Comparison of ENCODE assay signal across 9 mouse cellular contexts in the genomic region with DNA sequence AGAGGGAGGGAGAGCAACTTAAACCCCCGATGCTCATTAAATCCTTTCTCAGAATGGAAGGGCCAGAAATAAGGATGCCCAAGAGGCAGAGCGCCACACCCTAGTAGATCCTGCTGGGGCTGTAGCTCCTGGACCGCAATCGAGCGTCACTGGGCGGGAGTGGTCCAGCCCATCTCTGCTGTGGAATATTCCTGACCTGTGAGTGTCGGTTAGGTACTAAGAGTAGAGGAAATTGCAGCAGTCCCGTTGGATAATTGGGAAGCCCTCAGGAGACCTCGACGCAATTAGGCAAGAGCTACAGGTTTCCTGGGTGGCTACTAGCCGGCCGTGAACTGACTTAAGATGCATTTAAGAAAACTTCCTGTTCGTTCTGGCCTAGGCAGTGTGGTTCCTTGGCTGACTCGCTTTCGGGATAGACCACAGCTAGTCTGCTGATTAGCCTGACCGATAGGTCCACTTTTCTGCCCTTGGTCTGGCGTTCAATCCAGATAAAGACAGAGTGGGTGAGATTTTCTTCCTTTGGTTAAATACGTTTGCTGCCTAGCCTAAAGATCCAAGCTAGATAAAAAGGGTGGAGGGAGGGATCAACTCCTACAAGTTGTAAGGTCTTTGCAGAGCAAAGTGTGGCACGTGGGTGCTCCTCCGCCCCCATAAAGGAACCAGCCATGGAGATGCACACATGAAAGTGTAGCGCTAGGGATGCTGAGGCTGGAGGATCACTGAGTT. TPM values are rescaled to one million over a fixed set of nuclear protein-coding genes. Genes with fewer than 3 reads are reported as not detected.
DNase-seq lines count a peak whose midpoint lies in the region; ATAC-seq and TF ChIP-seq lines count a peak whose summit lies in the region.
"Had no signal": no experiment of that assay in that cellular context is flagged by ENCODE, and none has a peak within 500 bp of the region (broad histone marks: within the 10 kb centered on the region; RNA-seq: fewer than 3 reads in every experiment).

No protein-coding gene starts in this region.

- H3K9me3 ChIP-seq in limb, embryonic 14.5 days (ENCODE audit: control insufficient read depth, low read length): no peaks in the 10 kb centered on the region

- H3K27ac ChIP-seq in layer of hippocampus, adult 2 months: peak overlapping the region; percentile 99
- H3K27ac ChIP-seq in limb, embryonic 14.5 days (replicated peaks; ENCODE audit: low read depth, low read length): peak overlapping the region; percentile 99

- no peak for TF ChIP-seq POLR2A in limb, embryonic 14.5 days (IDR thresholded peaks at IDR 0.05; ENCODE audit: borderline replicate concordance, extremely low read depth, insufficient read depth, insufficient read length)

- no peak for DNase-seq in layer of hippocampus, adult 2 months (ENCODE audit: low spot score in 2 of 2)
- DNase-seq in layer of hippocampus, postnatal 25 days (ENCODE audit: extremely low spot score in 1 of 2, low spot score in 1 of 2): no peak
- peak; percentile 53 for DNase-seq in c-Kit-positive CD71-positive TER-119-positive erythroid progenitor cells, embryonic 14.5 days (ENCODE audit: low spot score)
- peak; percentile 38 to 40 for DNase-seq in heart, postnatal 14 days
- peak; percentile 50 for DNase-seq in limb, embryonic 14.5 days (ENCODE audit: low spot score)
- peak; percentile 58 for DNase-seq in naive thymus-derived CD4-positive, alpha-beta T cell, adult 2 months (ENCODE audit: low read depth)
- no peak for DNase-seq in layer of hippocampus, postnatal 36 days
- DNase-seq in left cerebral cortex, postnatal 10 days (ENCODE audit: extremely low spot score in 1 of 2, low spot score in 2 of 2): no peak

- no peak for TF ChIP-seq CTCF in layer of hippocampus, adult 2 months (conservative IDR thresholded peaks at IDR 0.05)

- peak overlapping the region; percentile 57 for H3K4me2 ChIP-seq in limb, embryonic 14.5 days (replicated peaks; ENCODE audit: low read depth, low read length, severe bottlenecking)

- under 1% methylated on average over 21 of the region's 21 CpGs for WGBS in limb, embryonic 14.5 days

- peak overlapping the region; percentile 88 for H3K4me3 ChIP-seq in layer of hippocampus, adult 2 months
- peak overlapping the region; percentile 80 for H3K4me3 ChIP-seq in limb, embryonic 14.5 days (replicated peaks; ENCODE audit: low read length)

- H3K4me1 ChIP-seq in limb, embryonic 14.5 days (ENCODE audit: control insufficient read depth, insufficient read depth, low read length): peaks cover 42% of the 10 kb centered on the region

- intact Hi-C loops in heart, postnatal 14 days (cut with DNase I): loop anchor here (2.0 kb wide), 1 partner anchor 13 kb away; no protein-coding TSS in a partner anchor
- intact Hi-C loops in left cerebral cortex, postnatal 10 days (cut with DNase I): loop anchor here (10.0 kb wide), 1 partner anchor 203 kb away; no protein-coding TSS in a partner anchor

- ATAC-seq in limb, embryonic 14.5 days (ENCODE audit: low FRiP score, low read depth): no peak

- H3K9ac ChIP-seq in limb, embryonic 14.5 days (ENCODE audit: low read depth, low read length, severe bottlenecking): peak overlapping the region; percentile 82

- H3K36me3 ChIP-seq in limb, embryonic 14.5 days (ENCODE audit: control insufficient read depth, insufficient read depth, low read length): peaks cover 39% of the 10 kb centered on the region

- no peaks in the 10 kb centered on the region for H3K27me3 ChIP-seq in limb, embryonic 14.5 days (ENCODE audit: control insufficient read depth, insufficient read depth, low read length)

RNA-seq across cellular contexts. Expression of a gene that starts 1.3 kb away (rescaled TPM):
- total RNA-seq in layer of hippocampus, adult 2 months (2021): 100 to 1,000 TPM; 416 to 423 TPM
- total RNA-seq in layer of hippocampus, postnatal 25 days (2021): 100 to 1,000 TPM; 401 to 447 TPM
- total RNA-seq in heart, postnatal 14 days (2021): 100 to 1,000 TPM; 165 to 170 TPM
- 675 and 907 TPM in 2 replicates for polyA plus RNA-seq in limb, embryonic 14.5 days (2012; rRNA removed)
- 1,291 and 1,302 TPM in 2 replicates for polyA plus RNA-seq in limb, embryonic 14.5 days (2014; fragmentation: Nextera tagmentation; extraction: Ambion mirVana)
- 100 to 1,000 TPM; 415 to 417 TPM for total RNA-seq in layer of hippocampus, postnatal 36 days (2021)
- 100 to 1,000 TPM; 308 to 325 TPM for total RNA-seq in left cerebral cortex, postnatal 10 days (2021)

RNA-seq across cellular contexts. Expression of a gene that starts 36.7 kb away (rescaled TPM):
- total RNA-seq in layer of hippocampus, adult 2 months (2021): not detected
- not detected for total RNA-seq in layer of hippocampus, postnatal 25 days (2021)
- not detected for total RNA-seq in heart, postnatal 14 days (2021)
- 0.14 and 0.26 TPM in 2 replicates for polyA plus RNA-seq in limb, embryonic 14.5 days (2012; rRNA removed)
- 0.14 TPM in 1 of 2 replicates, not detected in the other for polyA plus RNA-seq in limb, embryonic 14.5 days (2014; fragmentation: Nextera tagmentation; extraction: Ambion mirVana)
- total RNA-seq in layer of hippocampus, postnatal 36 days (2021): under 1 TPM in 1 of 2 experiments, not detected in 1; 0.25 TPM
- not detected for total RNA-seq in left cerebral cortex, postnatal 10 days (2021)
- total RNA-seq: common myeloid progenitor, adult 5-6 weeks had no signal

RNA-seq across cellular contexts. Expression of a gene that starts 43.6 kb away (rescaled TPM):
- total RNA-seq in layer of hippocampus, adult 2 months (2021): 100 to 1,000 TPM; 144 to 153 TPM
- 100 to 1,000 TPM; 106 to 134 TPM for total RNA-seq in layer of hippocampus, postnatal 25 days (2021)
- 10 to 100 TPM; 52.5 to 62.6 TPM for total RNA-seq in heart, postnatal 14 days (2021)
- 43.3 and 51.3 TPM in 2 replicates for polyA plus RNA-seq in limb, embryonic 14.5 days (2012; rRNA removed)
- polyA plus RNA-seq in limb, embryonic 14.5 days (2014; fragmentation: Nextera tagmentation; extraction: Ambion mirVana): 28.5 and 32.3 TPM in 2 replicates
- 100 to 1,000 TPM; 114 to 152 TPM for total RNA-seq in layer of hippocampus, postnatal 36 days (2021)
- total RNA-seq in left cerebral cortex, postnatal 10 days (2021): 10 to 100 TPM; 85.3 to 88.9 TPM

Comparison
In these comparisons a context has a peak if more than half of its experiments do, and no peak if none do; other contexts are left out.
1. DNase-seq: peak in c-Kit-positive CD71-positive TER-119-positive erythroid progenitor cells, embryonic 14.5 days (single experiment), heart, postnatal 14 days (2 of 2), limb, embryonic 14.5 days (single experiment) and naive thymus-derived CD4-positive, alpha-beta T cell, adult 2 months (single experiment); none in layer of hippocampus, adult 2 months (0 of 2), layer of hippocampus, postnatal 25 days (0 of 2), layer of hippocampus, postnatal 36 days (0 of 2) and left cerebral cortex, postnatal 10 days (0 of 2).